Mouse (Mus musculus) granulocyte monocyte progenitor cell, adult 5-6 weeks (primary cell): Measurements from ENCODE around the gene Krt222. TPM values are rescaled to one million over a fixed set of nuclear protein-coding genes. Genes with fewer than 3 reads are reported as not detected.
"Not testable (repeated sequence)": the region's sequence is repeated elsewhere in the genome, so short reads cannot be mapped to it uniquely, and the experiment has no call there.

Experiments used
- ATAC-seq: replicated peaks from 2 replicates; pipeline ENCODE4 v1.8.0; 2016; ENCODE audit warnings: mild to moderate bottlenecking, moderate TSS enrichment, inconsistent platforms; ENCODE audit not compliant: poor library complexity, severe bottlenecking
- total RNA-seq, 2 experiments: library from RNA; stranded (forward) in 1 of 2; stranded (reverse) in 1 of 2; fragments of 200-712, 200-1000 nt in 1 of 2; fragments of >200 nt in 1 of 2; fragmentation: Nextera tagmentation in 1 of 2; gene quantifications; 2 replicates each; pipeline ENCODE4 v1.2.3; 2014 to 2017

Krt222 gene
- total RNA-seq (2014; fragmentation: Nextera tagmentation) (not detected in 2 replicates), total RNA-seq (2017) (not detected in 2 replicates)

- ATAC-seq, result peak; percentile 25; the same call in 1 of the 2 replicates
Measured at GRCm38 (mm10) chr11:99243820-99244374, at the start of gene Krt222. Gene Krt222 (minus strand): TSS chr11:99244085.

DNA sequence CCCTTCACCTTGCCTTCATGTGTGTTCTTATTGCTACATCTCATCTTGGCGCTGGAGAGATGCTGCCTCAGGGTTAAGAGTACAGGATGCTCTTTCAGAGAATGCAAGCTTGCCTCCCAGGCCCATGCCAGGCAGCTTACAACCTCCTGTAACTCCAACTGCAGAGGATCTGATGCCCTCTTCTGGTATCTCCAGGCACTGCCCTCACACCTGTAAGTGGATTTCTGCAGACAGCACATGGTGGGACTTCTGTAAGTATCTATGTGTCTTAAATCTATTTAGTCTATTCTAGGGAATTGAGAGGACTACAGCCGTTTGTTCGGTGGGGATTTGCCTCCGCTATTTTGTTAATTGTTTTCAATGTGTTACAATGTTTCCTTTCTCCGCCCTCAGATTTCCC lies 49.0 kb upstream of the Krt222 start:
- no peak for ATAC-seq

DNA sequence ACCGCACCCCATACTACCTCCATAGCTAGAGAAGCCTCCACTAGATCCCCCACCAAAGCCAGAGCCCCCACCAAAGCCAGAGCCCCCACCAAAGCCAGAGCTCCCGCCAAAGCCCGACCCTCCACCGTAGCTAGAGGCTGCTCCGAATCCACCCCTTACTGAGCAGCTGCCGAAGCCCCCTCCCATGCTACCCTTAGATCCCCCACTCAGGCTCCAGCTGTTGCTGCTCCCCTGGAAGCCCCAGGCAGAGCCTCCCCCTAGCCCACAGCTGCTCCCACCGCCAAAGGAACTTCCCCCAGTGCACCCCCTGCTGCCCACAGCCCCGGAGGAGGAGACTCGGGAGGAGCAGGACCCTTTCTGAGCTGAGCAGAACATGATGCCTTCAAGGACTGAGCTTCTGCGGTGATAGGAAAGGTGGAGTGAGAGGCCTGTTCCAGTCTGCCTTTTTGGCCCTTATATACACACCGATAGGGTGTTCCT lies 41.0 kb upstream of the Krt222 start, which contains the start of gene Krt24:
Gene Krt24, minus strand, starts transcription at position 430 of the 480 bp plus-strand sequence.
- ATAC-seq, result no peak

GRCm38 (mm10) chr11:99284011-99284410 lies 40.1 kb upstream of the Krt222 start:
- ATAC-seq, result no peak

DNA sequence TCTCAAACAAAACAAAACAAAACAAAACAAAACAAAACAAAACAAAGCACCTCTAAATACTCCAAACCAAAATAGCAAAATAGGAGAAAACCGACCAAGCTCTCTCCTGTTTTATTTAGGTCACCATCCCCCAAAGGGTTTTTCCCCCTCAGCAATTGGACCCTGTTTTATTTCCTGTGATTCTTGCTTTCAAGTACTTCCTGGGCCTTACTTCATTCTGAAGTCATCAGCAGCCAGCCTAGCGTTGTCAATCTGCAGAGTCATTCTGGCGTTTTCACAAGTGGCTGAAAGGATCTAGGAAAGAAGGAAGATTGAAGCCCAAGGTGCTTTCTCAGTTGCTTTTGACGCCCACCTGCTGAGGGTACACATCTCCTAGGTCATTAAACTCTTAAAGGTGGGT lies 39.4 kb upstream of the Krt222 start:
- ATAC-seq, result no peak

- no peak for ATAC-seq
Measured at GRCm38 (mm10) chr11:99281116-99281515, 37.2 kb upstream of the Krt222 start.

DNA sequence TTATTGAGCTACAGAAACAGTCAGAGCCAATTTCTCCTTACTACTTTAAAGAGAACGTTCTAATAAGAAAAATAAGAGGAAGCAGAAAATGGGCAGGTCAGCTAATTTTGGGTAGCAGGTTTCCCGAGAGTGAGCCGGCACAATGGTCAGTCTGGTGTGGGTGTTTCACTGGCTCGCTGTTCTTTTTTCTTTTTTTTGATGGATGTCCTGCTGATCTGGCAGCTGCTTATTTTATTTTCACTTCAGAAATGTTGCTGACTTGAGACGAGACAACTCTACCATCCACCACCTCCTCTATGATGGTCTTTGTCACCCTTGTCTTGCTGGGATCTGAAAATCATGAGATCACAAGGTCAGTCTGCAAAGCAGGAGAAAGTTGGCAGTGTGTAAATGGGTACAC lies 36.1 kb upstream of the Krt222 start:
- no peak for ATAC-seq

DNA sequence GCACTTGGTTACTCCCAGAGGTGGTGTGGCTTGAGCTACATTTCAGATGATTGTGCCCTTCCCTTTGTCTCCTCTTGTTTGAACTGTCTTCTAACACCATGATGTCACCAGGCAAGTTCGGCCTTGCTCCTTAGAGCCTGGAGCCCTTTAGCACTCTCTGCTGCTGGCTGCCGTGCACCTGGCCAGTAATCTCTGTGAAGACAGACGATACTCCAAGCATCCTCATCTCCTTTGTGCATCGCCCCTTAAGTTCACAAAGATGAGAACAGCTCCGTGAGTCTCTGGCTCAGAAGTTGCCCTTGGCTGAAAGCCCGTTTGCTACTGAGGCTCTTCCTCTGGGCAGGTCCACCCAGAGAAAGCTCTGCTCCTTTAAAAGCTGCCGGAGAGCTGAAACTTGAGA lies 32.9 kb upstream of the Krt222 start:
- ATAC-seq, result no peak

GRCm38 (mm10) chr11:99275624-99276023 lies 31.7 kb upstream of the Krt222 start:
- ATAC-seq, result no peak

DNA sequence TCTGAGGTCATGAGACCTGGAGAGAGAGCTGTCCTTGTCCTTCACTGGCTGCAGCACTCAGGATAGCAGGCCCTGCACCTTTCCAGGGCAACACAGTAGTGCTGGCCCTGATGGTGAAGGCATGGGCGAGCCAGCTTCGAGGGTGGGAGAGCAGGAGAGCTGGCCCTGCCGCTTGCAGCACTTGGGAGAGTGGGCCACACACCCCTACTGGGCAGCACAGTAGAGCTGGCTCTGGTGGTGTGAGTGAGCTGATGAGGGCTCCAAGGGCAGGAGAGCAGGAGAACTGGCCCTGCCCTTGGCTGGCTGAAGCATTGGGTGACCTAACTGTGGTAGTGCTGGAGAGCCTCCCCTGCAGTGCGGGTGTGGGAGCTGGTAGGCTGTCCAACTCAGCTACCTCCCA lies 28.8 kb upstream of the Krt222 start:
- ATAC-seq, result no peak

DNA sequence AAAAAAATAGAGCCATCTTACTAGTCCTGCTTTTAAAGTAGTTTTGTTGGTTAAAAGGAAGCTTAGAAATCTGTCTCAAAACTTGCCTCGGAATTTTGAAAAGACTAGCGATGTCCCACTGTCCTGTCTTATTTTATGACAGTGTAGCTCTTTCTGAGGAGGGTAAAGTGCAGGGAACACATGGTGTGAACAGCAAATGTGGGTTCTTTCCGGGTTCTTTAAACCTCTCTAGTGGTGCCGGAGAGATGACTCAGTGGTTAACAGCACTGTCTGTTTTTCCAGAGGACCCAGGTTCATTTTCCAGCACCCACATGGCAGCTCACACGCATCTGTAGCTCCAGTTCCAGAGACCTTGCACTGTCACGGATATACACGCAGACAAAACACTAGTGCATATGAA lies 25.3 kb upstream of the Krt222 start:
- ATAC-seq, result no peak

- ATAC-seq, result no peak
Measured at GRCm38 (mm10) chr11:99265796-99266195, 21.9 kb upstream of the Krt222 start.

GRCm38 (mm10) chr11:99265220-99265619 lies 21.3 kb upstream of the Krt222 start:
- no peak for ATAC-seq

- ATAC-seq, result no peak
Measured at GRCm38 (mm10) chr11:99256213-99256612, 12.3 kb upstream of the Krt222 start.

GRCm38 (mm10) chr11:99255316-99255715 lies 11.4 kb upstream of the Krt222 start:
- no peak for ATAC-seq

GRCm38 (mm10) chr11:99253893-99254292 lies 10.0 kb upstream of the Krt222 start:
- no peak for ATAC-seq

- no peak for ATAC-seq
Measured at GRCm38 (mm10) chr11:99252671-99253070, 8.8 kb upstream of the Krt222 start.

GRCm38 (mm10) chr11:99250666-99251065 lies 6.8 kb upstream of the Krt222 start:
- ATAC-seq, result no peak

DNA sequence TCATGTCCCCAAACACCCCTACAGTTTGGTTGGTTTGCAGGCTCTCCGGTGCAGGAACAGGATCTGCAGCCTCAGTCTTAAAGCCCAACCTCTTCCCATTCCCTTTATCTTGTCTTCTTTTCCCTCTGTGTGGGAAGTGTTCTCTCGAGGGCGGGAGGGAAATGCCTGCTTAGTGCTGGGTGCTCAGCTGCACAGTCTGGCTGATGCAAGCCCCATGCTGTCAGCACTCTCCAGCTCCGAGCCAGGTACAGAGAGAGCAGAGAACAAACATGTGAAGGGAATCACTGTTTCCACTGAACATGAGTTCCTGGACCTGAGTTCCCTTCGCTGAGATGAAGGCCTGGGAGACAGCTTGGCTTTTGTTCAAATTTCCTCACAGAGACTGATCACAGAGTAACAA lies 6.4 kb upstream of the Krt222 start:
- no peak for ATAC-seq

DNA sequence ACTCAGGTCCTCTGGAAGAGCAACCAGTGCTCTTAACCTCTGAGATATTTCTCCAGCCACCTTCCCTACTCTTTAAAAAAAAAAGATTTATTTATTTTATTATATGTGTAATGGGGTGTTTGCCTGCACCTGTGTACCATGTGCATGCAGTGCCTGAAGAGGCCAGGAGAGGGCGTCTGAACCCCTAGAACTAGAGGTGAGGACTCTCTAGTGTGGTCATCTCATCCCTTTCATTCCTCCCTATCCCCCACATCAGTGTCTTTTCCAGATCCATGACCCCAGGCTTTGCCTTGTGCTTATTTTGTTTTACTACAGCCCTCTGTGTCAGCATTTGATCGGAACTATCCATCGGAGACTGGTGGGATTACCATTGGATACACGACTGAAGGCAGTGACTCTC lies 5.2 kb upstream of the Krt222 start:
- ATAC-seq, result no peak

DNA sequence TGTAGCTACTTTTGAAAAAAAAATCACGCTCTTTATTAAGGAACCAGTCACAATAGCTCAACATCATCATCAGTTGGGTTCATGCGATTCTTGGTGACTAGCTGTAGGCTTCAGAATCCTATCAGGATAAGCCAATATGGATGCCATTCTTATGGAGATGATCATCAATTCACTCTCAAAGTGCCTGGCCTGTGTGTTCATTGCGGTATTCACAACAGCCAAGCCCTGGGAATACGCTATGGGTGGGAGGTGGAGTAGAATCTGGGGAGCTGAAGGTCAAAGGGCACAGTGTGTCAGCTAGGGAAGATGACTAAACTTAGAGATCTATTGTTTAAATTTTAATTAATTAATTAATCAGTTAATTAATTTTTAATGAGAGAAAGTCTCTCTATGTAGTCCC lies 4.0 kb upstream of the Krt222 start:
- no peak for ATAC-seq

- ATAC-seq, result not testable (repeated sequence)
Measured at GRCm38 (mm10) chr11:99244519-99244918, 634 bp upstream of the Krt222 start.
